Mouse (Mus musculus): ENCODE results near the gene Tvp23b. TPM values are rescaled to one million over a fixed set of nuclear protein-coding genes. Genes with fewer than 3 reads are reported as not detected.

Tvp23b gene
- polyA plus RNA-seq, 1 experiment from 2014 or later = 64.9 TPM

GRCm38 (mm10) chr11:62851199-62851598, 28.1 kb upstream of the Tvp23b start:
- Histone ChIP-seq H3K9me3 (ENCODE audit: control insufficient read depth, low read depth, low read length) (no peaks in the 10 kb centered on the region), H3K4me1 (ENCODE audit: control insufficient read depth, insufficient read depth, low read length) (peaks cover 5% of the 10 kb centered on the region; the same call in 1 of the 2 replicates), H3K36me3 (ENCODE audit: control insufficient read depth, insufficient read depth, low read length) (no peaks in the 10 kb centered on the region), H3K4me3 (ENCODE audit: low read depth, low read length) (no peak overlapping the region), H3K9ac (replicated peaks; ENCODE audit: low read depth, low read length) (no peak overlapping the region), H3K4me2 (replicated peaks; ENCODE audit: low read depth, low read length) (no peak overlapping the region), H3K27ac (ENCODE audit: low read length) (no peak overlapping the region), H3K27me3 (ENCODE audit: control insufficient read depth, insufficient read depth, low read length) (no peaks in the 10 kb centered on the region)
- WGBS = 81% methylated on average over 1 of the region's 1 CpGs
- ATAC-seq (ENCODE audit: insufficient number of reproducible peaks, insufficient read depth, low FRiP score, low read depth) = no peak

- no peak overlapping the region for H3K27ac ChIP-seq (ENCODE audit: low read length)
- WGBS = 85% methylated on average over 6 of the region's 6 CpGs
Observed at GRCm38 (mm10) chr11:62853334-62853733, 25.9 kb upstream of the Tvp23b start.

GRCm38 (mm10) chr11:62865562-62865961, 13.7 kb upstream of the Tvp23b start:
- Histone ChIP-seq H3K36me3 (ENCODE audit: control insufficient read depth, insufficient read depth, low read length) (no peaks in the 10 kb centered on the region), H3K4me1 (ENCODE audit: control insufficient read depth, insufficient read depth, low read length) (no peaks in the 10 kb centered on the region), H3K9me3 (ENCODE audit: control insufficient read depth, low read depth, low read length) (no peaks in the 10 kb centered on the region), H3K4me3 (ENCODE audit: low read depth, low read length) (no peak overlapping the region), H3K9ac (replicated peaks; ENCODE audit: low read depth, low read length) (no peak overlapping the region), H3K27ac (ENCODE audit: low read length) (no peak overlapping the region), H3K4me2 (replicated peaks; ENCODE audit: low read depth, low read length) (no peak overlapping the region), H3K27me3 (ENCODE audit: control insufficient read depth, insufficient read depth, low read length) (no peaks in the 10 kb centered on the region)
- 83% methylated on average over 4 of the region's 4 CpGs for WGBS
- ATAC-seq (ENCODE audit: insufficient number of reproducible peaks, insufficient read depth, low FRiP score, low read depth) = no peak

More at GRCm38 (mm10) chr11:62853334-62853733, 25.9 kb upstream of the Tvp23b start:
- no peak overlapping the region for H3K4me2 ChIP-seq (replicated peaks; ENCODE audit: low read depth, low read length)
- ATAC-seq (ENCODE audit: insufficient number of reproducible peaks, insufficient read depth, low FRiP score, low read depth) = no peak
- no peak overlapping the region for H3K4me3 ChIP-seq (ENCODE audit: low read depth, low read length)
- no peaks in the 10 kb centered on the region for H3K4me1 ChIP-seq (ENCODE audit: control insufficient read depth, insufficient read depth, low read length)
- H3K36me3 ChIP-seq (ENCODE audit: control insufficient read depth, insufficient read depth, low read length) = no peaks in the 10 kb centered on the region
- H3K9me3 ChIP-seq (ENCODE audit: control insufficient read depth, low read depth, low read length) = no peaks in the 10 kb centered on the region
- no peaks in the 10 kb centered on the region for H3K27me3 ChIP-seq (ENCODE audit: control insufficient read depth, insufficient read depth, low read length)
- H3K9ac ChIP-seq (replicated peaks; ENCODE audit: low read depth, low read length) = no peak overlapping the region

GRCm38 (mm10) chr11:62866685-62867084, 12.6 kb upstream of the Tvp23b start:
- Histone ChIP-seq H3K36me3 (ENCODE audit: control insufficient read depth, insufficient read depth, low read length) (no peaks in the 10 kb centered on the region), H3K4me2 (replicated peaks; ENCODE audit: low read depth, low read length) (no peak overlapping the region), H3K4me3 (ENCODE audit: low read depth, low read length) (no peak overlapping the region), H3K4me1 (ENCODE audit: control insufficient read depth, insufficient read depth, low read length) (no peaks in the 10 kb centered on the region), H3K27ac (ENCODE audit: low read length) (no peak overlapping the region), H3K9ac (replicated peaks; ENCODE audit: low read depth, low read length) (no peak overlapping the region), H3K27me3 (ENCODE audit: control insufficient read depth, insufficient read depth, low read length) (no peaks in the 10 kb centered on the region), H3K9me3 (ENCODE audit: control insufficient read depth, low read depth, low read length) (no peaks in the 10 kb centered on the region)
- ATAC-seq (ENCODE audit: insufficient number of reproducible peaks, insufficient read depth, low FRiP score, low read depth) = no peak
- 77% methylated on average over 7 of the region's 7 CpGs for WGBS

GRCm38 (mm10) chr11:62869201-62869600, 10.1 kb upstream of the Tvp23b start:
- H3K27ac ChIP-seq (ENCODE audit: low read length) = no peak overlapping the region
- no peak overlapping the region for H3K4me2 ChIP-seq (replicated peaks; ENCODE audit: low read depth, low read length)
- H3K9me3 ChIP-seq (ENCODE audit: control insufficient read depth, low read depth, low read length) = no peaks in the 10 kb centered on the region
- no peak overlapping the region for H3K4me3 ChIP-seq (ENCODE audit: low read depth, low read length)
- no peak for ATAC-seq (ENCODE audit: insufficient number of reproducible peaks, insufficient read depth, low FRiP score, low read depth)
- 64% methylated on average over 5 of the region's 5 CpGs for WGBS
- no peak overlapping the region for H3K9ac ChIP-seq (replicated peaks; ENCODE audit: low read depth, low read length)
- no peaks in the 10 kb centered on the region for H3K36me3 ChIP-seq (ENCODE audit: control insufficient read depth, insufficient read depth, low read length)
- no peaks in the 10 kb centered on the region for H3K4me1 ChIP-seq (ENCODE audit: control insufficient read depth, insufficient read depth, low read length)
- no peaks in the 10 kb centered on the region for H3K27me3 ChIP-seq (ENCODE audit: control insufficient read depth, insufficient read depth, low read length)

- no peak overlapping the region for H3K4me2 ChIP-seq (replicated peaks; ENCODE audit: low read depth, low read length)
- H3K4me1 ChIP-seq (ENCODE audit: control insufficient read depth, insufficient read depth, low read length) = no peaks in the 10 kb centered on the region
- no peaks in the 10 kb centered on the region for H3K27me3 ChIP-seq (ENCODE audit: control insufficient read depth, insufficient read depth, low read length)
- H3K27ac ChIP-seq (ENCODE audit: low read length) = no peak overlapping the region
- H3K9ac ChIP-seq (replicated peaks; ENCODE audit: low read depth, low read length) = no peak overlapping the region
- 81% methylated on average over 8 of the region's 8 CpGs for WGBS
- no peaks in the 10 kb centered on the region for H3K36me3 ChIP-seq (ENCODE audit: control insufficient read depth, insufficient read depth, low read length)
- H3K9me3 ChIP-seq (ENCODE audit: control insufficient read depth, low read depth, low read length) = no peaks in the 10 kb centered on the region
- no peak overlapping the region for H3K4me3 ChIP-seq (ENCODE audit: low read depth, low read length)
- ATAC-seq (ENCODE audit: insufficient number of reproducible peaks, insufficient read depth, low FRiP score, low read depth) = no peak
Observed at GRCm38 (mm10) chr11:62869715-62870371, 9.4 kb upstream of the Tvp23b start.

- Histone ChIP-seq H3K4me3 (ENCODE audit: low read depth, low read length) (no peak overlapping the region), H3K27ac (ENCODE audit: low read length) (no peak overlapping the region), H3K9ac (replicated peaks; ENCODE audit: low read depth, low read length) (no peak overlapping the region), H3K27me3 (ENCODE audit: control insufficient read depth, insufficient read depth, low read length) (no peaks in the 10 kb centered on the region), H3K4me2 (replicated peaks; ENCODE audit: low read depth, low read length) (no peak overlapping the region), H3K9me3 (ENCODE audit: control insufficient read depth, low read depth, low read length) (no peaks in the 10 kb centered on the region), H3K4me1 (ENCODE audit: control insufficient read depth, insufficient read depth, low read length) (no peaks in the 10 kb centered on the region), H3K36me3 (ENCODE audit: control insufficient read depth, insufficient read depth, low read length) (no peaks in the 10 kb centered on the region)
- WGBS = 62% methylated on average over 9 of the region's 9 CpGs
- no peak for ATAC-seq (ENCODE audit: insufficient number of reproducible peaks, insufficient read depth, low FRiP score, low read depth)
Observed at GRCm38 (mm10) chr11:62873479-62873878, 5.8 kb upstream of the Tvp23b start.

- H3K27me3 ChIP-seq (ENCODE audit: control insufficient read depth, insufficient read depth, low read length) = no peaks in the 10 kb centered on the region
- 83% methylated on average over 1 of the region's 1 CpGs for WGBS
- H3K9me3 ChIP-seq (ENCODE audit: control insufficient read depth, low read depth, low read length) = no peaks in the 10 kb centered on the region
- no peaks in the 10 kb centered on the region for H3K4me1 ChIP-seq (ENCODE audit: control insufficient read depth, insufficient read depth, low read length)
- no peaks in the 10 kb centered on the region for H3K36me3 ChIP-seq (ENCODE audit: control insufficient read depth, insufficient read depth, low read length)
- H3K27ac ChIP-seq (ENCODE audit: low read length) = no peak overlapping the region
- no peak for ATAC-seq (ENCODE audit: insufficient number of reproducible peaks, insufficient read depth, low FRiP score, low read depth)
- H3K4me3 ChIP-seq (ENCODE audit: low read depth, low read length) = no peak overlapping the region
- H3K4me2 ChIP-seq (replicated peaks; ENCODE audit: low read depth, low read length) = no peak overlapping the region
- H3K9ac ChIP-seq (replicated peaks; ENCODE audit: low read depth, low read length) = no peak overlapping the region
Observed at GRCm38 (mm10) chr11:62875696-62876095, 3.6 kb upstream of the Tvp23b start.

- no peak for ATAC-seq (ENCODE audit: insufficient number of reproducible peaks, insufficient read depth, low FRiP score, low read depth)
- Histone ChIP-seq H3K9ac (replicated peaks; ENCODE audit: low read depth, low read length) (no peak overlapping the region), H3K27me3 (ENCODE audit: control insufficient read depth, insufficient read depth, low read length) (no peaks in the 10 kb centered on the region), H3K4me1 (ENCODE audit: control insufficient read depth, insufficient read depth, low read length) (no peaks in the 10 kb centered on the region), H3K4me2 (replicated peaks; ENCODE audit: low read depth, low read length) (no peak overlapping the region), H3K36me3 (ENCODE audit: control insufficient read depth, insufficient read depth, low read length) (no peaks in the 10 kb centered on the region), H3K27ac (ENCODE audit: low read length) (no peak overlapping the region), H3K4me3 (ENCODE audit: low read depth, low read length) (no peak overlapping the region), H3K9me3 (ENCODE audit: control insufficient read depth, low read depth, low read length) (no peaks in the 10 kb centered on the region)
- 82% methylated on average over 4 of the region's 4 CpGs for WGBS
Observed at GRCm38 (mm10) chr11:62876445-62876844, 2.8 kb upstream of the Tvp23b start.

All from stomach, embryonic 14.5 days (tissue).